Mouse (Mus musculus) heart, embryonic 13.5 days (tissue): ENCODE measurements around the gene Ms4a14. TPM values are rescaled to one million over a fixed set of nuclear protein-coding genes. Genes with fewer than 3 reads are reported as not detected.

Source experiments
- ATAC-seq: fragments of 200-750 bp; cut with Nextera tagmentation; 2 replicates; pipeline ENCODE4 v1.8.0; 2017; ENCODE audit warnings: moderate TSS enrichment; ENCODE audit not compliant: insufficient number of reproducible peaks, low FRiP score, low TSS enrichment; ENCODE audit errors: extremely low read depth
- H3K27ac ChIP-seq: fragments of 300-500 bp; sonication (generic); replicated peaks from 2 replicates; pipeline ENCODE4 v1.5.1; 2015; ENCODE audit warnings: moderate library complexity, mild to moderate bottlenecking, inconsistent platforms
- H3K27me3 ChIP-seq: fragments of 300-500 bp; sonication (generic); replicated peaks from 2 replicates; pipeline ENCODE4 v1.6.1; 2015; ENCODE audit warnings: mild to moderate bottlenecking, inconsistent platforms
- H3K36me3 ChIP-seq: fragments of 300-500 bp; sonication (generic); 2 replicates; pipeline ENCODE4 v1.6.1; 2015; ENCODE audit warnings: mild to moderate bottlenecking, inconsistent platforms
- H3K4me1 ChIP-seq: fragments of 300-500 bp; sonication (generic); 2 replicates; pipeline ENCODE4 v1.6.1; 2015; ENCODE audit warnings: inconsistent platforms
- H3K4me2 ChIP-seq: fragments of 300-500 bp; sonication (generic); 2 replicates; pipeline ENCODE4 v1.6.1; 2015; ENCODE audit warnings: inconsistent platforms, mild to moderate bottlenecking, moderate library complexity
- H3K4me3 ChIP-seq: fragments of 300-500 bp; sonication (generic); 2 replicates; pipeline ENCODE4 v1.5.1; 2015; ENCODE audit warnings: moderate library complexity, mild to moderate bottlenecking, inconsistent platforms
- H3K9ac ChIP-seq: fragments of 300-500 bp; sonication (generic); 2 replicates; pipeline ENCODE4 v1.6.1; 2015; ENCODE audit warnings: inconsistent platforms, mild to moderate bottlenecking, moderate library complexity
- H3K9me3 ChIP-seq: fragments of 300-500 bp; sonication (generic); 2 replicates; pipeline ENCODE4 v1.6.1; 2016; ENCODE audit warnings: inconsistent platforms
- WGBS: fragments of 180-500 bp; shearing (Covaris S2); methylation state at CpG from one replicate; pipeline ENCODE4 v1.1.7; 2015; ENCODE audit warnings: mixed read lengths; 5-methylcytosine and 5-hydroxymethylcytosine counted together
- polyA plus RNA-seq: library from polyadenylated mRNA; unstranded; fragments of >200 nt; fragmentation: Nextera tagmentation; extraction: Ambion mirVana; gene quantifications from 2 replicates; pipeline ENCODE4 v1.2.1, GENCODE M21; 2015

The Ms4a14 gene
- polyA plus RNA-seq, 1 experiment from 2014 or later: not detected

- no peak for ATAC-seq
- H3K4me1 ChIP-seq: no peaks in the 10 kb centered on the region
- WGBS: 77% methylated on average over 2 of the region's 2 CpGs
Measured at GRCm38 (mm10) chr19:11261522-11261921, 52.7 kb downstream of the Ms4a14 start.

More at GRCm38 (mm10) chr19:11261522-11261921, 52.7 kb downstream of the Ms4a14 start:
- H3K4me2 ChIP-seq: no peak overlapping the region
- H3K27ac ChIP-seq: no peak overlapping the region
- H3K9ac ChIP-seq: no peak overlapping the region
- no peaks in the 10 kb centered on the region for H3K36me3 ChIP-seq
- H3K27me3 ChIP-seq: no peaks in the 10 kb centered on the region
- no peak overlapping the region for H3K4me3 ChIP-seq
- H3K9me3 ChIP-seq: no peaks in the 10 kb centered on the region

Other genes with a start within 250 kb of the Ms4a14 start
- 0.21 TPM in 1 of 2 replicates, not detected in the other for gene Ms4a8a, start 233.4 kb downstream of the Ms4a14 start, polyA plus RNA-seq
- not detected in 2 replicates for gene 1700017D01Rik, start 183.6 kb downstream of the Ms4a14 start, polyA plus RNA-seq
- gene 1700025F22Rik, start 149.1 kb downstream of the Ms4a14 start, polyA plus RNA-seq: not detected in 2 replicates
- not detected in 2 replicates for gene Ms4a13, start 117.7 kb downstream of the Ms4a14 start, polyA plus RNA-seq
- gene Ms4a12, start 82.0 kb downstream of the Ms4a14 start, polyA plus RNA-seq: not detected in 2 replicates
- gene Ms4a1, start 48.2 kb downstream of the Ms4a14 start, polyA plus RNA-seq: not detected in 2 replicates
- gene Ms4a5, start 30.6 kb downstream of the Ms4a14 start, polyA plus RNA-seq: not detected in 2 replicates
- gene Ms4a7, start 21.7 kb upstream of the Ms4a14 start, polyA plus RNA-seq: 2.7 and 3.6 TPM in 2 replicates
- gene Ms4a4a, start 61.1 kb upstream of the Ms4a14 start, polyA plus RNA-seq: 2.8 and 4.2 TPM in 2 replicates
- gene Ms4a4c, start 90.3 kb upstream of the Ms4a14 start, polyA plus RNA-seq: 0.27 and 1.3 TPM in 2 replicates
- gene Ms4a4b, start 129.1 kb upstream of the Ms4a14 start, polyA plus RNA-seq: not detected in 2 replicates
- gene Ms4a6c, start 154.9 kb upstream of the Ms4a14 start, polyA plus RNA-seq: 2.8 and 3.7 TPM in 2 replicates
- gene Gm8369, start 171.5 kb upstream of the Ms4a14 start, polyA plus RNA-seq: not detected in 2 replicates
- 3.0 and 3.7 TPM in 2 replicates for gene Ms4a6b, start 202.1 kb upstream of the Ms4a14 start, polyA plus RNA-seq
- gene Ms4a4d, start 222.3 kb upstream of the Ms4a14 start, polyA plus RNA-seq: 0.37 and 0.47 TPM in 2 replicates